Mouse (Mus musculus) ovary, postnatal 36 days (tissue): ENCODE results near the gene Cntn2.

Source experiments
- DNase-seq: peaks from one replicate; pipeline ENCODE4 v3.0.0; 2022; ENCODE audit warnings: low spot score, mixed read lengths

The Cntn2 gene

GRCm38 (mm10) chr1:132557901-132558631 lies 15.0 kb upstream of the Cntn2 start:
- DNase-seq = peak; percentile 66

DNA sequence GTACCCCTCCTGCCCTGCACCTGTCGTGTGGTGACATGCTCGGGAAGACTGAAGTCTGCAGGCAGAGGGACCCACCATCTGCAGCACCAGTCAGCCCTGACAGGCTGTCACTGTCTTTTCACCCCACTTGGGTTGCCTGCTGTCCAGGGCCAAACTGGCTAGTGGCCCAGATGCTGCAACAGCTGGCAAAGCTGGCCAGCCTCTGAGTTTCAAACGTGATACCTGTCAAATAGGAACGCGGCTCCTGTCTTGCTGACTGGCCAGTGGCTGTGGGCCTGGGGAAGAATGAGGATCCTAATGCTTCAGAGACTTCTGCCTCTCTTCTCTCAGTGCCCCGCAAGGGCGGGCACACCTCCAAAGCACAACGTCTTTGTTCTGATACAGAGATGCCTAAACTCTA lies 733 bp upstream of the Cntn2 start:
- DNase-seq = no peak

GRCm38 (mm10) chr1:132541824-132542599 lies 1.0 kb downstream of the Cntn2 start:
- DNase-seq = no peak

GRCm38 (mm10) chr1:132541171-132541823 lies 1.8 kb downstream of the Cntn2 start:
- DNase-seq = peak; percentile 39

- no peak for DNase-seq
These were observed 2.4 kb downstream of the Cntn2 start for GRCm38 (mm10) chr1:132540701-132541100.

DNA sequence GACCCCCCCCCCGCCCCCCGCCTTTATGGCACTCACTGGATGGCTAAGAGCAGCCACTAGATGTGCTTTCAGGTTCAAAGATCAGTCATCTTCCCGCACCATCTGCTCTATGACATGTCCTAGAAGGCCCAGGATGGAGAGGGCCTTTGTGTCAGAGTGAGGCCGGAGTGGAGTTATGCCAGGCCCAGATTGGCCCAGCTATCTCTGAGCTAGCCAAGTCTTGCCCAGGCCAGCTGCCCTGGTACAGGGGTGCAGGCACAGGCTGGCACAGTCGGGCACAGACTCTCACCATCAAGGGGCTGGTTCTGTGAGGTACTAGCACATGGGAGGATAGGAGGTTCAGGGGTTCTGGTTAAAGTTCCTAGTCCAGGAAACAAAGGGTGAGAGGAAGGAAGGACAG lies 5.3 kb downstream of the Cntn2 start:
- no peak for DNase-seq

GRCm38 (mm10) chr1:132536416-132536815 lies 6.6 kb downstream of the Cntn2 start:
- DNase-seq = no peak

GRCm38 (mm10) chr1:132535541-132535940 lies 7.5 kb downstream of the Cntn2 start:
- no peak for DNase-seq

DNA sequence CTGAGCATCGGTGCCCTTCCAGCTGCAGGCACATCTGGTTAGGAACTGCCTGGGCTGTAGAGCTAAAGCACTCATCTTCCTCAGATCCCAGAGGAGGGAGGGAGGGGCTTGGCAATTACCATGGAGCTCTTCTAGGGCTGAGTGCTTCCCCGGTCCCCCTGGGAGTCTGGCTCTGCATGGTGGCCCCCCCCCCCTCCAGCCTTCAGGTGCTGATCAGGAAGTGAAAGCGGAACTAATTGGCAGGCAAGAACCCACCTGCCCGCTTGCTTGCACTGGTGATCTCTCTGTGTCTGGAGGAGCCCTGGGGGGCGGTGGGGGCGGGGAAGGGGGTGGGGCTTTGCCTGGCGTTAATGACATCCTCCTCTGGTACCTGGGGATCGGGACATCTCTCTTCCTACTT lies 9.2 kb downstream of the Cntn2 start:
- no peak for DNase-seq

- DNase-seq = no peak
These were observed 10.5 kb downstream of the Cntn2 start for GRCm38 (mm10) chr1:132532521-132532920.

GRCm38 (mm10) chr1:132530631-132531191 lies 12.3 kb downstream of the Cntn2 start:
- no peak for DNase-seq

DNA sequence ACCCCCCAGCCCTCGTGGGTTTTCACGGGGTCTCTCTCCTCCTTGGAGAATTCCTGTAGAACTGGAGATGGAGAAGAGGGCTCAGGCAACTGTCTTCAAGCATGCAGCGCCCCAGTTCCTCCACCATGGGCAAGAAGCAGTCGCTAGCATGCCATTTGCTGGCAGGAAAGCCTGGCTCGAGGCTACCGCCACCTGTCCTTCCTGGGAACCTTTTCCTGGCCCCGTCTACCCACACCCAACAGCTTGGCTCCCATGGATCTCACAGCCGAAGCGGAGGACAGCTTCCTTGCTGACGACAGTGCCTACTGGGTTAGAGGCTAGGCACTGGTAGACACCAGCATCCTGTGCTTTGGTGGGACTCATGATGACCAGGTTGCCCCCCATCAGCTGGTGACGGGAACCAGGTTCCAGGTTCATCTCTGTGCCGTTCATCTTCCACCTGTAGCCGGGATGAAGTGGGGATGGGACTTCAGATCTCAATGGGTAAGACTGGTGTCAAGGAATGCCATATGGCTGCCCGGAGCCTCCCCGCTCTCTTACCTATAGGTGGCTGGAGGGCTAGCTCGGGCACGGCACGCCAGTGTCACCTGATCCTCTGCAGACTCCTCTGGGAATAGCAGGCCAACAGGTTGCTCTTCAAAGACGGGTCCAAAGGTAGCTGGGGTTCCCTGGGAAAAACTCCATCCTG lies 14.3 kb downstream of the Cntn2 start:
- DNase-seq = no peak

DNA sequence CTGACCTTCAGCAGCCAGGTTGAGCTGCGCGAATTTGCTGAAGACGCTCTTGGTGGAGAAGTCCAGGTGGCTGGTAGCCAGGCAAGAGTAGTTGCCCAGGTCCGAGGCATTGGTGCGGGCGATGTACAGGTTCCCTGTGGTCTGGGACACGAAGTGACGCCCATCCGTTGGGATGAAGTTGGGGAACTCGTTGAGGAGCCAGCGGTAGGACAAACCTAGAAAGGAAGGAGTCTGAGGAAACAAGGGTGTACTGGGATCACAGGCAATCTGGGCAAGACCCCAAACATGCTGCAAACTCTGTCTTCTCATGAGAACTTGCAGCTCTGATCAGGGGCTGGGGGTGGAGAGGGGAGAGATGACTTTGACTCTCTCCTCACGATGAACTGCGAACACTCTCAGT lies 15.0 kb downstream of the Cntn2 start:
- DNase-seq = no peak

GRCm38 (mm10) chr1:132525832-132526231 lies 17.2 kb downstream of the Cntn2 start:
- peak; percentile 36 for DNase-seq

- DNase-seq = no peak
These were observed 19.1 kb downstream of the Cntn2 start for GRCm38 (mm10) chr1:132523920-132524319.

- DNase-seq = no peak
These were observed 20.0 kb downstream of the Cntn2 start for GRCm38 (mm10) chr1:132523048-132523447.

DNA sequence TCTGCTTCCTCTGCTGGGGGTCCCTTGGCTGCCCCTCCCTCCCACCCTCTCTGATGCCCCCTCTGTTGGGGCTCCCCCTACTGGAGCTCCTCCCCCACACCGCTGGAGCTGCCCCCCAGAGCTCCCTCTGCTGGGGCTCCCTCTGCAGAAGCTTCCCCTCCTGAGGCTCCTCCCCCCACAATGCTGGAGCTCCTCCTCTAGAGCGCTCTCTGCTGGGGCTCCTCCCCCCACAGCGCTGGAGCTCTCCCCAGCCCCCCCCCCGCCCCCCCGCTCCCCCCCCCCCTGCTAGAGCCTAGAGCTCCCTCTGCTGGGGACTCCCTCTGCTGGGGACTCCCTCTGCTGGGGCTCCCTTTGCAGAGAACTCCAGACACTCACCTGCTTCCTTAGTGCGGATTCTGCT lies 22.3 kb downstream of the Cntn2 start:
- peak; percentile 71 for DNase-seq

- DNase-seq = no peak
These were observed 23.3 kb downstream of the Cntn2 start for GRCm38 (mm10) chr1:132519734-132520133.

GRCm38 (mm10) chr1:132518621-132519020 lies 24.4 kb downstream of the Cntn2 start:
- no peak for DNase-seq

DNA sequence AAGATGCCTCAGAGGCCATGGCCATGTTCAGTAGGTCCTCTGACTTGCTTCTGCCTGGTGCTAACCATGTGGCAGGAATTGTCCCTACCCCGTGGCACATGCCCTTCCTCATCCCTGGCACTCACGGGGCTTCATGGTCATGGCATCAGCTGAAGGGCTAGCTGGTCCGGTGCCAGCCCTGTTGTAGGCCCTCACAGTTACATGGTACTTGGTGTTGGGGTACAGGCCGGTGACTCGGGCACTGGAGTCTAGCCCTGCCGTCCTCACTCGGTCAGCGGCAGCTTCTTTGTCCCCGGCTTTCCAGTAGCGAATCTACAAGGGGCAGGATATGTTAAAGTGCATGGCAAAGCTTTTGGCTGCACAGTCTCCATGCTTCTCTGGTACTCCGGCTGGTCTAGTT lies 26.3 kb downstream of the Cntn2 start:
- DNase-seq = no peak

DNA sequence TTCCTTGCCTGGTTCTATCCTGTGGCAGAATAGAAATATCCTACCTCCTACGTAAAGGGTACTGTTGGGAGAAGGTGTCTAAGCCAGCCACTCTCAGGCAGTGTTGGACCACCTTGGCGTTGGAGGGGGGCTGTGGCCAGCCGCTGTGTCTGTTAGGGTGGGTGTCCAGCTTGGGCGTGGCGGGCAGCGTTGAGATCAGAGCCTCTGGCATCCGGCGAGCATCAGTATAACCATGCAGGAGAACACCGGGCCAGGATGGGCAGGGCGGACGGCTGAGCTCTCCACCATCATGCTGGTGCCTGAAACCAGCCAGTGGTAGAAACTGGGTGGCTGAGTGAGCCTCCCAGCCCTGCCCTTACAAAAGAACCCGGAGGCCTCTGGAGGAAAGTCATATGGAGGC lies 27.7 kb downstream of the Cntn2 start:
- DNase-seq = no peak

DNA sequence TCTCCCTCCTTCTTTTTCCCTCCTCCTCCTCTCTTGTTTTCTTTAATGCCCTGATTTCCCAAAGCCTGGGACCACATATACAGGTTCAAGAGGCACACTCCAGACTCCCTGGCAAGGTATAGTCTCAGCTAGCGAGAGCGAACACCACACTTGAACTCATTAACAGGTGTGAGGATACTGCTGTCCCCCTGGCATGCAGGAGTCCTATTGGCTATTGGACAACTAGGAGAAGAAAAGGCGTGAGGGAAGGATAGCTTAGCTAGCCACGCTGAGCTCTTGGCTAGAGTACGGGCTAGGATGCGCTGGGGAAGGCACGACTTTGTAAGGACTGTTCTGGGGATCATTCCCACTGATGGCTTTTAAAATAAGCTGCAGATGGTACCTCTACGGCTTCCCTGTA lies 30.9 kb downstream of the Cntn2 start:
- DNase-seq = no peak
